Mouse (Mus musculus) heart, postnatal 0 days (tissue): ENCODE results near the gene Cachd1. TPM values are rescaled to one million over a fixed set of nuclear protein-coding genes. Genes with fewer than 3 reads are reported as not detected.

Source experiments
- ATAC-seq: fragments of 200-750 bp; cut with Nextera tagmentation; 2 replicates; pipeline ENCODE4 v1.8.0; 2017; ENCODE audit warnings: low read depth, moderate number of reproducible peaks, moderate library complexity; ENCODE audit not compliant: insufficient read depth
- DNase-seq: peaks from one replicate; pipeline ENCODE4 v3.0.0-alpha.2; 2016; ENCODE audit warnings: low spot score
- H3K27ac ChIP-seq: fragments of 300-500 bp; sonication (generic); 2 replicates; pipeline ENCODE4 v1.5.1; 2014; ENCODE audit warnings: low read depth, mild to moderate bottlenecking
- H3K27me3 ChIP-seq: fragments of 300-500 bp; sonication (generic); 2 replicates; pipeline ENCODE4 v1.6.1; 2014; ENCODE audit warnings: low read length, mixed read lengths; ENCODE audit not compliant: control insufficient read depth, insufficient read depth
- H3K36me3 ChIP-seq: fragments of 300-500 bp; sonication (generic); replicated peaks from 2 replicates; pipeline ENCODE4 v1.6.1; 2014; ENCODE audit warnings: low read length, mixed read lengths; ENCODE audit not compliant: control insufficient read depth, insufficient read depth
- H3K4me1 ChIP-seq: fragments of 300-500 bp; sonication (generic); 2 replicates; pipeline ENCODE4 v1.6.1; 2014; ENCODE audit warnings: antibody characterized with exemption; ENCODE audit not compliant: control insufficient read depth, insufficient read depth
- H3K4me2 ChIP-seq: fragments of 300-500 bp; sonication (generic); 2 replicates; pipeline ENCODE4 v1.6.1; 2014; ENCODE audit warnings: low read depth, mild to moderate bottlenecking, low read length, moderate library complexity
- H3K4me3 ChIP-seq: fragments of 300-500 bp; sonication (generic); 2 replicates; pipeline ENCODE4 v1.5.1; 2014; ENCODE audit warnings: low read depth, low read length
- H3K9ac ChIP-seq: fragments of 300-500 bp; sonication (generic); replicated peaks from 2 replicates; pipeline ENCODE4 v1.6.1; 2014; ENCODE audit warnings: low read depth, low read length, mixed read lengths
- H3K9me3 ChIP-seq: fragments of 300-500 bp; sonication (generic); replicated peaks from 2 replicates; pipeline ENCODE4 v1.6.1; 2016; ENCODE audit warnings: low read length; ENCODE audit not compliant: control insufficient read depth
- CTCF ChIP-seq: IDR thresholded peaks from 2 replicates; pipeline ENCODE4 v1.5.1; 2016; ENCODE audit warnings: antibody characterized with exemption, control low read depth, low read depth
- EP300 ChIP-seq: IDR thresholded peaks from 2 replicates; pipeline ENCODE4 v1.6.1; 2016; ENCODE audit warnings: antibody characterized with exemption, low read depth
- WGBS: fragments of 180-500 bp; shearing (Covaris S2); extraction: QIAGEN DNeasy Blood & Tissue Kit; methylation state at CpG from one replicate; pipeline ENCODE4 v1.1.7; 2014; 5-methylcytosine and 5-hydroxymethylcytosine counted together
- polyA plus RNA-seq: library from polyadenylated mRNA; unstranded; fragments of >200 nt; fragmentation: Nextera tagmentation; extraction: Ambion mirVana; gene quantifications from 2 replicates; pipeline ENCODE4 v1.2.1, GENCODE M21; 2015
- total RNA-seq: library from RNA; depleted of rRNA; stranded (reverse); fragments of >200 nt; gene quantifications from 2 replicates; pipeline ENCODE4 v1.2.3, GENCODE M21; 2014; ENCODE audit warnings: low replicate concordance

The Cachd1 gene
- total and polyA plus RNA-seq, 2 experiments from 2014 or later: 3.1 to 11.3 TPM

- TF ChIP-seq EP300 (no peak), CTCF (no peak)
- Histone ChIP-seq H3K4me1 (no peaks in the 10 kb centered on the region), H3K4me3 (no peak overlapping the region), H3K27ac (no peak overlapping the region), H3K9ac (no peak overlapping the region), H3K4me2 (no peak overlapping the region), H3K27me3 (no peaks in the 10 kb centered on the region), H3K9me3 (no peaks in the 10 kb centered on the region), H3K36me3 (peaks cover 25% of the 10 kb centered on the region)
- DNase-seq: no peak
- ATAC-seq: no peak
- WGBS: 72% methylated on average over 5 of the region's 5 CpGs
These were observed 173.8 kb downstream of the Cachd1 start for GRCm38 (mm10) chr4:100950316-100950715.

- H3K4me3 ChIP-seq: no peak overlapping the region
- H3K27me3 ChIP-seq: no peaks in the 10 kb centered on the region
- WGBS: 90% methylated on average over 8 of the region's 8 CpGs
- no peaks in the 10 kb centered on the region for H3K4me1 ChIP-seq
- no peak for TF ChIP-seq CTCF
- TF ChIP-seq EP300: no peak
- H3K9ac ChIP-seq: no peak overlapping the region
- no peak overlapping the region for H3K4me2 ChIP-seq
- no peak overlapping the region for H3K27ac ChIP-seq
- no peak for ATAC-seq
- H3K36me3 ChIP-seq: peaks cover 26% of the 10 kb centered on the region
- no peak for DNase-seq
- no peaks in the 10 kb centered on the region for H3K9me3 ChIP-seq
These were observed 175.4 kb downstream of the Cachd1 start for GRCm38 (mm10) chr4:100951876-100952275.

- ATAC-seq (no peak), DNase-seq (no peak)
- Histone ChIP-seq H3K9me3 (no peaks in the 10 kb centered on the region), H3K36me3 (peaks cover 37% of the 10 kb centered on the region), H3K9ac (no peak overlapping the region), H3K4me3 (no peak overlapping the region), H3K27ac (no peak overlapping the region), H3K4me1 (no peaks in the 10 kb centered on the region; the same call in 1 of the 2 replicates), H3K4me2 (no peak overlapping the region), H3K27me3 (no peaks in the 10 kb centered on the region)
- no peak for TF ChIP-seq CTCF
- TF ChIP-seq EP300: no peak
- 98% methylated on average over 1 of the region's 1 CpGs for WGBS
These were observed 186.9 kb downstream of the Cachd1 start for GRCm38 (mm10) chr4:100963341-100963740.

GRCm38 (mm10) chr4:100963796-100964195 lies 187.3 kb downstream of the Cachd1 start:
- TF ChIP-seq EP300 (no peak), CTCF (no peak)
- WGBS: 96% methylated on average over 8 of the region's 8 CpGs

GRCm38 (mm10) chr4:100967703-100968392 lies 191.4 kb downstream of the Cachd1 start:
- Histone ChIP-seq H3K9me3 (no peaks in the 10 kb centered on the region), H3K4me2 (no peak overlapping the region), H3K4me1 (no peaks in the 10 kb centered on the region; the same call in 1 of the 2 replicates), H3K4me3 (no peak overlapping the region), H3K27ac (no peak overlapping the region), H3K27me3 (no peaks in the 10 kb centered on the region), H3K36me3 (peaks cover 28% of the 10 kb centered on the region), H3K9ac (no peak overlapping the region)
- no peak for DNase-seq
- WGBS: 66% methylated on average over 19 of the region's 19 CpGs
- no peak for ATAC-seq
- TF ChIP-seq EP300 (no peak), CTCF (no peak)

More at GRCm38 (mm10) chr4:100963796-100964195, 187.3 kb downstream of the Cachd1 start:
- H3K9ac ChIP-seq: no peak overlapping the region
- H3K27me3 ChIP-seq: no peaks in the 10 kb centered on the region
- ATAC-seq (no peak), DNase-seq (no peak)
- no peak overlapping the region for H3K4me3 ChIP-seq
- no peaks in the 10 kb centered on the region for H3K9me3 ChIP-seq
- no peak overlapping the region for H3K4me2 ChIP-seq
- H3K4me1 ChIP-seq: no peaks in the 10 kb centered on the region; the same call in 1 of the 2 replicates
- peaks cover 37% of the 10 kb centered on the region for H3K36me3 ChIP-seq
- no peak overlapping the region for H3K27ac ChIP-seq
